Mouse (Mus musculus) midbrain, embryonic 16.5 days (tissue): ENCODE data around the gene Eif4a2. TPM values are rescaled to one million over a fixed set of nuclear protein-coding genes. Genes with fewer than 3 reads are reported as not detected.
"Not testable (repeated sequence)": the region's sequence is repeated elsewhere in the genome, so short reads cannot be mapped to it uniquely, and the experiment has no call there.

Experiments
- ATAC-seq: fragments of 200-750 bp; cut with Nextera tagmentation; 2 replicates; pipeline ENCODE4 v1.8.0; 2017; ENCODE audit warnings: moderate TSS enrichment
- H3K27ac ChIP-seq: fragments of 300-500 bp; sonication (generic); 2 replicates; pipeline ENCODE4 v1.5.1; 2014; ENCODE audit warnings: mild to moderate bottlenecking, low read length, mixed read lengths
- H3K27me3 ChIP-seq: fragments of 300-500 bp; sonication (generic); 2 replicates; pipeline ENCODE4 v1.6.1; 2014; ENCODE audit warnings: low read depth, low read length, mixed read lengths; ENCODE audit not compliant: control insufficient read depth, insufficient read depth
- H3K36me3 ChIP-seq: fragments of 300-500 bp; sonication (generic); 2 replicates; pipeline ENCODE4 v1.6.1; 2014; ENCODE audit warnings: mild to moderate bottlenecking, low read length, moderate library complexity, mixed read lengths; ENCODE audit not compliant: control insufficient read depth, insufficient read depth
- H3K4me1 ChIP-seq: fragments of 300-500 bp; sonication (generic); 2 replicates; pipeline ENCODE4 v1.6.1; 2014; ENCODE audit warnings: mild to moderate bottlenecking, low read length, mixed read lengths; ENCODE audit not compliant: control insufficient read depth, insufficient read depth
- H3K4me2 ChIP-seq: fragments of 300-500 bp; sonication (generic); 2 replicates; pipeline ENCODE4 v1.6.1; 2014; ENCODE audit warnings: mild to moderate bottlenecking, low read length, mixed read lengths
- H3K4me3 ChIP-seq: fragments of 300-500 bp; sonication (generic); 2 replicates; pipeline ENCODE4 v1.5.1; 2014; ENCODE audit warnings: low read depth, mild to moderate bottlenecking, low read length, moderate library complexity, mixed read lengths
- H3K9ac ChIP-seq: fragments of 300-500 bp; sonication (generic); 2 replicates; pipeline ENCODE4 v1.6.1; 2014; ENCODE audit warnings: low read depth, low read length, mixed read lengths
- H3K9me3 ChIP-seq: fragments of 300-500 bp; sonication (generic); replicated peaks from 2 replicates; pipeline ENCODE4 v1.6.1; 2014; ENCODE audit warnings: mild to moderate bottlenecking, low read length, mixed read lengths; ENCODE audit not compliant: control insufficient read depth, poor library complexity, severe bottlenecking
- WGBS: fragments of 180-500 bp; shearing (Covaris S2); extraction: QIAGEN DNeasy Blood & Tissue Kit; methylation state at CpG from one replicate; pipeline ENCODE4 v1.1.7; 2014; 5-methylcytosine and 5-hydroxymethylcytosine counted together
- polyA plus RNA-seq: library from polyadenylated mRNA; unstranded; fragments of >200 nt; fragmentation: Nextera tagmentation; extraction: Ambion mirVana; gene quantifications from 2 replicates; pipeline ENCODE4 v1.2.1, GENCODE M21; 2015

Gene Eif4a2
- polyA plus RNA-seq, 1 experiment from 2014 or later = 364 TPM

DNA sequence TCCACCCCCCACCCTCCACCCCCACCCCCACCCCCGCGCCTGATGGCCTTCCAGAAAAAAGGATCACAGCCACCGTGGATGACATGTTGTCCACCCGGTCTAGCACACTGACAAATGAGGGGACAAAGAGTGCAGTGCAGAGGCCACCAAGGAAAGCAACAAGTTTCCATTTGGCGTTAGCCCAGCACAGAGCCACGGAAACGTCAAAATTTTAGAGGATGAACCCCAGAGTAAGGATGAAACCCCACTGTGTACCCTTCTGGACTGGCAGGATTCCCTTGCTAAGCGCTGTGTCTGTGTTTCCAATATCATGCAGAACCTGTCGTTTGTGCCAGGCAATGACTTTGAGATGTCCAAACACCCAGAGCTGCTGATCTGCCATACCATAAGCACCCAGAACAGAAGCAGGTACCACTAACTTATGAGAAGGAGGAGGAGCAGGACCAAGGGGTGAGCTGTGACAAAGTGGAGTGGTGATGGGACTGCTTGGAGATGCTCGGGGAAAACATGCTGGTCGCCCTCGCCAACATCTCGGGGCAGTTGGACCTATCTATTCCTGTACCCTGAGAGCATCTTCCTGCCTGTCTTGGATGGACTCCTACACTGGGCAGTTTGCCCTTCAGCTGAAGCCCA, 13.8 kb upstream of the Eif4a2 start:
- 80% methylated on average over 13 of the region's 13 CpGs for WGBS
- Histone ChIP-seq H3K9ac (no peak overlapping the region), H3K4me3 (no peak overlapping the region), H3K27ac (no peak overlapping the region), H3K4me1 (no peaks in the 10 kb centered on the region), H3K27me3 (no peaks in the 10 kb centered on the region), H3K4me2 (no peak overlapping the region), H3K36me3 (no peaks in the 10 kb centered on the region), H3K9me3 (no peaks in the 10 kb centered on the region)
- no peak for ATAC-seq

DNA sequence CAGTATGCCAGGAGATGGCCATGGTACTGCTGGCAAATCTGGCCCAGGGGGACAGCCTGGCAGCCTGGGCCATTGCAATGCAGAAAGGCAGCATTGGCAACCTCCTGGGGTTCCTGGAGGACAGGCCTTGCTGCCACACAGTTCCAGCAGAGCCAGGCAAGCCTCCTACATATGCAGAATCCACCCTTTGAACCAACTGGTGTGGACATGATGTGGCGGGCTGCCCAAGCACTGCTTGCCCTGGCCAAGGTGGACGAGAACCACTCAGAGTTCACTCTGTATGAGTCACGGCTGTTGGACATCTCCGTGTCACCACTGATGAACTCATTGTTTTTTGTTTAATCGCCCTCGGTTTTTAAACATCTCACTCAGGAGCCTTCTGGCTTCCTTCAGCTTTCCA, 13.1 kb upstream of the Eif4a2 start:
- H3K9me3 ChIP-seq = no peaks in the 10 kb centered on the region
- ATAC-seq = no peak
- H3K4me2 ChIP-seq = no peak overlapping the region
- no peaks in the 10 kb centered on the region for H3K27me3 ChIP-seq
- no peaks in the 10 kb centered on the region for H3K36me3 ChIP-seq
- H3K9ac ChIP-seq = no peak overlapping the region
- no peaks in the 10 kb centered on the region for H3K4me1 ChIP-seq
- no peak overlapping the region for H3K27ac ChIP-seq
- 93% methylated on average over 6 of the region's 6 CpGs for WGBS
- no peak overlapping the region for H3K4me3 ChIP-seq

DNA sequence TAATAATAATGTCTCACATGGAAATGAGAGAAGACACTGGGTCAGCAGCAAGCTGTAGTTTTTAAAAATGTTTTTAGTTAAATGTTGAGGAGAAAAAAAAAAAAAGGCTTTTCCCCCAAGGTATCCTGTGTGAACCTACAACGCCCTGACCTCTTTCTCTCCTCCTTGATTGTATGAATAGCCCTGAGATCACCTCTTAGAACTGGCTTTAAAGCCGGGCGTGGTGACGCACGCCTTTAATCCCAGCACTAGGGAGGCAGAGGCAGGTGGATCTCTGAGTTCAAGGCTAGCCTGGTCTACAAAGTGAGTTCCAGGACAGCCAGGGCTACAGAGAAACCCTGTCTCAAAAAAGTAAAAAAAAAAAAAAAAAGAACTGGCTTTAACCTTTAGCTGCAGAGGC, 11.7 kb upstream of the Eif4a2 start:
- not testable (repeated sequence) for H3K4me3 ChIP-seq, H3K36me3 ChIP-seq, H3K27ac ChIP-seq, H3K4me1 ChIP-seq, H3K9me3 ChIP-seq, H3K9ac ChIP-seq, ATAC-seq, H3K4me2 ChIP-seq, H3K27me3 ChIP-seq
- 88% methylated on average over 5 of the region's 5 CpGs for WGBS

- H3K4me1 ChIP-seq, H3K4me2 ChIP-seq, H3K9ac ChIP-seq, H3K36me3 ChIP-seq, H3K9me3 ChIP-seq, H3K27ac ChIP-seq, ATAC-seq, H3K4me3 ChIP-seq, H3K27me3 ChIP-seq: not testable (repeated sequence)
- WGBS = 93% methylated on average over 1 of the region's 1 CpGs
These were observed 10.4 kb upstream of the Eif4a2 start for GRCm38 (mm10) chr16:23096886-23097285.

GRCm38 (mm10) chr16:23097290-23098104, 9.7 kb upstream of the Eif4a2 start:
- H3K9ac ChIP-seq, ATAC-seq, H3K4me1 ChIP-seq, H3K9me3 ChIP-seq, H3K27me3 ChIP-seq, H3K4me2 ChIP-seq, H3K27ac ChIP-seq, H3K36me3 ChIP-seq, H3K4me3 ChIP-seq: not testable (repeated sequence)
- WGBS = 85% methylated on average over 8 of the region's 8 CpGs

- not testable (repeated sequence) for H3K36me3 ChIP-seq, ATAC-seq, H3K9ac ChIP-seq, H3K4me3 ChIP-seq, H3K9me3 ChIP-seq, H3K4me1 ChIP-seq, H3K4me2 ChIP-seq, H3K27ac ChIP-seq, H3K27me3 ChIP-seq
- 97% methylated on average over 1 of the region's 1 CpGs for WGBS
These were observed 9.2 kb upstream of the Eif4a2 start for GRCm38 (mm10) chr16:23098105-23098452.

DNA sequence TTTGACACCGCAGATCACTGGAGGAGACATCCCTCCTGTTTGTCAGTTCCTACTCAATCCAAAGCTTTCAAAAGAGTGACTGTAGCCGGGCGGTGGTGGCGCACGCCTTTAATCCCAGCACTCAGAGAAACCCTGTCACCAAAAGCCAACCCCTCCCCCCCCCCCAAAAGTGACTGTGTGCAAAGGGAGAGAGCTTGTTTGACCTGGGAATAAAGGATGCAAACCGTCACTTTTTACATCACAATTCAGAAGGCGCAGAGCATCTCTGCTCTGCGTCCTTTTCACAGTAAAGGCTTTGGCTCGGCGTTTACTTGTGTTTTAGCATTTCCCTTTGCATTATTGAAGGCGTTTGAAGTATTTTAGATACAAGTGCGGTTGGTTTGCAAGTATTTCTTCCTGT, 7.6 kb upstream of the Eif4a2 start:
- WGBS = 2% methylated on average over 12 of the region's 12 CpGs

GRCm38 (mm10) chr16:23100099-23100575, 7.1 kb upstream of the Eif4a2 start:
- WGBS = 3% methylated on average over 9 of the region's 9 CpGs
- no peak; the same call in 1 of the 2 replicates for ATAC-seq
- Histone ChIP-seq H3K27ac (no peak overlapping the region), H3K4me1 (peaks cover 4% of the 10 kb centered on the region), H3K4me2 (peak overlapping the region; percentile 61), H3K36me3 (no peaks in the 10 kb centered on the region), H3K9ac (peak overlapping the region; percentile 50), H3K9me3 (no peaks in the 10 kb centered on the region), H3K27me3 (peaks cover 6% of the 10 kb centered on the region; the same call in 1 of the 2 replicates), H3K4me3 (peak overlapping the region; percentile 28)

More for the DNA sequence above, 7.6 kb upstream of the Eif4a2 start:
- no peak for ATAC-seq
- Histone ChIP-seq H3K4me3 (peak overlapping the region; percentile 28), H3K36me3 (no peaks in the 10 kb centered on the region), H3K9ac (peak overlapping the region; percentile 50; the same call in 1 of the 2 replicates), H3K27ac (no peak overlapping the region), H3K4me1 (peaks cover 4% of the 10 kb centered on the region), H3K9me3 (no peaks in the 10 kb centered on the region), H3K27me3 (peaks cover 6% of the 10 kb centered on the region; the same call in 1 of the 2 replicates), H3K4me2 (peak overlapping the region; percentile 61)

- Histone ChIP-seq H3K4me2 (peak overlapping the region; percentile 61), H3K9ac (peak overlapping the region; percentile 50; the same call in 1 of the 2 replicates), H3K36me3 (no peaks in the 10 kb centered on the region), H3K4me3 (no peak overlapping the region), H3K27me3 (peaks cover 6% of the 10 kb centered on the region; the same call in 1 of the 2 replicates), H3K27ac (no peak overlapping the region), H3K4me1 (peaks cover 4% of the 10 kb centered on the region), H3K9me3 (no peaks in the 10 kb centered on the region)
- ATAC-seq = no peak
- 12% methylated on average over 10 of the region's 10 CpGs for WGBS
These were observed 6.6 kb upstream of the Eif4a2 start for GRCm38 (mm10) chr16:23100613-23101012.
